Mouse (Mus musculus): ENCODE measurements around the gene Galnt9. TPM values are rescaled to one million over a fixed set of nuclear protein-coding genes. Genes with fewer than 3 reads are reported as not detected.

The Galnt9 gene
- polyA plus RNA-seq, 1 experiment from 2014 or later = 15.5 TPM

DNA sequence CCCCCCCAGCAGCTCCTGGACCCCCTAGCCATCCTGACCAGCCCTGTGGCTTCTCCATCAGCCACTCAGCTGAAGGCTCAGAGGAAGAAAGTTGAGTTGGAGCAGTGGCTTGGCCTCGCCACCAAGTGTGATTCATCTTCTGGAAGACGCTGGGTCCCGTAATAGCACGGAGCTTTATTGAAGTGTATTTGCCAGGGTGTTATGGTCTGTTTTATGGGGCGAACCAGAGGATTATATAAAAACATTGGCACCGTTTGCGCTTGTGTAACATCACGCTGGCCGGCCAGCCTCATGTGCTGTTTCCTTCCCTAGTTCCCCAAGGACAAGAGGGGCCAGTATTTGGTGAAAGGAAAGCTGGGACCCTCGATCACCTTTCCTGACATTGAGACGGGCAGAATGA lies 2.0 kb downstream of the Galnt9 start:
- Histone ChIP-seq H3K4me1 (replicated peaks; ENCODE audit: control insufficient read depth, insufficient read depth, low read length) (peaks cover 12% of the 10 kb centered on the region), H3K36me3 (ENCODE audit: control insufficient read depth, insufficient read depth) (no peaks in the 10 kb centered on the region), H3K27ac (ENCODE audit: low read length) (no peak overlapping the region), H3K9me3 (ENCODE audit: control insufficient read depth, low read length) (no peaks in the 10 kb centered on the region), H3K4me2 (ENCODE audit: low read length) (peak overlapping the region; percentile 68), H3K27me3 (replicated peaks; ENCODE audit: control insufficient read depth, insufficient read depth, low read length) (peaks cover 34% of the 10 kb centered on the region), H3K4me3 (replicated peaks; ENCODE audit: low read length) (no peak overlapping the region), H3K9ac (replicated peaks; ENCODE audit: low read depth, low read length) (no peak overlapping the region)
- 84% methylated on average over 11 of the region's 11 CpGs for WGBS
- no peak for ATAC-seq

- Histone ChIP-seq H3K27me3 (replicated peaks; ENCODE audit: control insufficient read depth, insufficient read depth, low read length) (peaks cover 34% of the 10 kb centered on the region), H3K4me2 (ENCODE audit: low read length) (no peak overlapping the region), H3K9ac (replicated peaks; ENCODE audit: low read depth, low read length) (no peak overlapping the region), H3K4me1 (replicated peaks; ENCODE audit: control insufficient read depth, insufficient read depth, low read length) (peaks cover 12% of the 10 kb centered on the region), H3K27ac (ENCODE audit: low read length) (no peak overlapping the region), H3K36me3 (ENCODE audit: control insufficient read depth, insufficient read depth) (no peaks in the 10 kb centered on the region), H3K4me3 (replicated peaks; ENCODE audit: low read length) (no peak overlapping the region), H3K9me3 (ENCODE audit: control insufficient read depth, low read length) (no peaks in the 10 kb centered on the region)
- 74% methylated on average over 5 of the region's 5 CpGs for WGBS
- no peak for ATAC-seq
These were observed 2.7 kb downstream of the Galnt9 start for GRCm38 (mm10) chr5:110546726-110547406.

DNA sequence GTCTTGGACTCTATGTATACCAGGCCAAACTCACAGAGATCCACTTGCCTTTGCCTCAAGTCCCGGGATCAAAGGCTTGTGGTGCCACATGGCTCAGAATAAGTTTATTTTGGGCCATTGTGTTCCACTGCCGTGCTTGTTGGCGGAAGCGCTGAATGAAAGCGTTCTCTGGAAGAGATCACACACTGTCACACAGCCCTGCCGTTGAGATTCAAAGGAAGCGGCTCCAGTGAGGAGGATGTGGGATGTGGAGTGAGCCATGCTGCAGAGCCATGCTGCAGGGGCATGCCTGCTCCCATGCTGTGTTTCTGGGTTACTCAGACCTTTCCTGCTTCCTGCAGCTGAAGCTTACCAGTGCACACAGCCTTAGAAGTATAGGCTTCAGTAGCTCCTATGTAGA lies 4.3 kb downstream of the Galnt9 start:
- Histone ChIP-seq H3K4me3 (replicated peaks; ENCODE audit: low read length) (no peak overlapping the region), H3K27me3 (replicated peaks; ENCODE audit: control insufficient read depth, insufficient read depth, low read length) (peaks cover 26% of the 10 kb centered on the region), H3K9me3 (ENCODE audit: control insufficient read depth, low read length) (no peaks in the 10 kb centered on the region), H3K27ac (ENCODE audit: low read length) (no peak overlapping the region), H3K4me2 (ENCODE audit: low read length) (no peak overlapping the region), H3K36me3 (ENCODE audit: control insufficient read depth, insufficient read depth) (no peaks in the 10 kb centered on the region), H3K9ac (replicated peaks; ENCODE audit: low read depth, low read length) (no peak overlapping the region), H3K4me1 (replicated peaks; ENCODE audit: control insufficient read depth, insufficient read depth, low read length) (peaks cover 12% of the 10 kb centered on the region)
- 43% methylated on average over 7 of the region's 7 CpGs for WGBS
- no peak for ATAC-seq

- no peak overlapping the region for H3K9ac ChIP-seq (replicated peaks; ENCODE audit: low read depth, low read length)
- no peak overlapping the region for H3K27ac ChIP-seq (ENCODE audit: low read length)
- WGBS = 79% methylated on average over 2 of the region's 2 CpGs
- ATAC-seq = no peak
- H3K4me2 ChIP-seq (ENCODE audit: low read length) = no peak overlapping the region
- no peaks in the 10 kb centered on the region for H3K9me3 ChIP-seq (ENCODE audit: control insufficient read depth, low read length)
- H3K4me3 ChIP-seq (replicated peaks; ENCODE audit: low read length) = no peak overlapping the region
- H3K27me3 ChIP-seq (replicated peaks; ENCODE audit: control insufficient read depth, insufficient read depth, low read length) = peaks cover 9% of the 10 kb centered on the region
- H3K36me3 ChIP-seq (ENCODE audit: control insufficient read depth, insufficient read depth) = no peaks in the 10 kb centered on the region
- H3K4me1 ChIP-seq (replicated peaks; ENCODE audit: control insufficient read depth, insufficient read depth, low read length) = peaks cover 5% of the 10 kb centered on the region
These were observed 6.0 kb downstream of the Galnt9 start for GRCm38 (mm10) chr5:110550189-110550588.

DNA sequence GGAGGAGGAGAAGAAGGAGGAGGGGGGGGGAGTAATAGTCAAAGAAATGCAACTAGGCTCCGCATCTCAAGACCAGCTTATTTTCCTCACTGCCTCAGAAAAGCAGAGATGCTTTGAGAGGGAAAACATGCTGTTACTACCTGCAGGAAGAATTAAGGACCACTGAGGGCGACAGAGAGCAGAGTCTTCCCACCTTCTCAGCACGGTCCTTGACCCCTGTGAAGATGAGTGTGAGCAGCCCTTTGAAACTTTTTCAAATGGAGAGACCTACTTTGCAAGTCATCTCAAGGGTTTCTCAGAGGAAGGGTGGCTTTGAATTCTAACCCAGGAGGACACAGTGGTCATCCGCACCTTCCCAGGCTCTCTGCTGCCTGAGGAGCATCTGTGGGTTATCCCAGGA lies 6.7 kb downstream of the Galnt9 start:
- Histone ChIP-seq H3K27ac (ENCODE audit: low read length) (no peak overlapping the region), H3K4me2 (ENCODE audit: low read length) (no peak overlapping the region), H3K4me1 (replicated peaks; ENCODE audit: control insufficient read depth, insufficient read depth, low read length) (no peaks in the 10 kb centered on the region; the same call in 1 of the 2 replicates), H3K36me3 (ENCODE audit: control insufficient read depth, insufficient read depth) (no peaks in the 10 kb centered on the region), H3K9me3 (ENCODE audit: control insufficient read depth, low read length) (no peaks in the 10 kb centered on the region), H3K4me3 (replicated peaks; ENCODE audit: low read length) (no peak overlapping the region), H3K27me3 (replicated peaks; ENCODE audit: control insufficient read depth, insufficient read depth, low read length) (peaks cover 2% of the 10 kb centered on the region), H3K9ac (replicated peaks; ENCODE audit: low read depth, low read length) (no peak overlapping the region)
- 27% methylated on average over 4 of the region's 4 CpGs for WGBS
- ATAC-seq = no peak

GRCm38 (mm10) chr5:110552005-110552404 lies 7.8 kb downstream of the Galnt9 start:
- WGBS = 61% methylated on average over 3 of the region's 3 CpGs
- Histone ChIP-seq H3K4me1 (replicated peaks; ENCODE audit: control insufficient read depth, insufficient read depth, low read length) (no peaks in the 10 kb centered on the region; the same call in 1 of the 2 replicates), H3K4me3 (replicated peaks; ENCODE audit: low read length) (no peak overlapping the region), H3K9ac (replicated peaks; ENCODE audit: low read depth, low read length) (no peak overlapping the region), H3K4me2 (ENCODE audit: low read length) (no peak overlapping the region), H3K9me3 (ENCODE audit: control insufficient read depth, low read length) (no peaks in the 10 kb centered on the region), H3K36me3 (ENCODE audit: control insufficient read depth, insufficient read depth) (no peaks in the 10 kb centered on the region), H3K27ac (ENCODE audit: low read length) (no peak overlapping the region), H3K27me3 (replicated peaks; ENCODE audit: control insufficient read depth, insufficient read depth, low read length) (no peaks in the 10 kb centered on the region)
- ATAC-seq = no peak

- no peak for ATAC-seq
- Histone ChIP-seq H3K4me1 (replicated peaks; ENCODE audit: control insufficient read depth, insufficient read depth, low read length) (no peaks in the 10 kb centered on the region), H3K9me3 (ENCODE audit: control insufficient read depth, low read length) (no peaks in the 10 kb centered on the region), H3K27me3 (replicated peaks; ENCODE audit: control insufficient read depth, insufficient read depth, low read length) (no peaks in the 10 kb centered on the region), H3K36me3 (ENCODE audit: control insufficient read depth, insufficient read depth) (no peaks in the 10 kb centered on the region), H3K27ac (ENCODE audit: low read length) (no peak overlapping the region), H3K4me3 (replicated peaks; ENCODE audit: low read length) (no peak overlapping the region), H3K9ac (replicated peaks; ENCODE audit: low read depth, low read length) (no peak overlapping the region), H3K4me2 (ENCODE audit: low read length) (no peak overlapping the region)
- 77% methylated on average over 4 of the region's 4 CpGs for WGBS
These were observed 9.2 kb downstream of the Galnt9 start for GRCm38 (mm10) chr5:110553315-110553714.

DNA sequence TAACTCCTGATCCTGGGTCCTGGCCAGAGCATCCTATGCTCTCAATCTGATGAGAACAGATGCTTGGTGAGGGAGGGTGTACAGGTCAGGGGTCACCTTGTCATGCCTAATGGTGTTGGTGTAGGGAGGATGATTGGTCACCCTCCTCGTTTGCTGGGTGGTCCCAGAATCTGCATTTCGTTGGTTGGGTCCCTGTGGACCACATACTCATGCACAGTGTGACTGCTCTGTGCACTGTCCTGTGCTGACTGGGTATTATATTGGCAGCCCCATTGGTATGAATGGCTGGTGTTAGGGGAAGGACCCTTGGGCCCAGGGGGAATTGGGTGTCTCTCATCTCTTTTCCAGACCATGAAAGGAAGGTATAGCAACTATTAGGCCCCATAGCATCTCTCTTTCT lies 11.0 kb downstream of the Galnt9 start:
- Histone ChIP-seq H3K4me2 (ENCODE audit: low read length) (no peak overlapping the region), H3K9me3 (ENCODE audit: control insufficient read depth, low read length) (no peaks in the 10 kb centered on the region), H3K9ac (replicated peaks; ENCODE audit: low read depth, low read length) (no peak overlapping the region), H3K4me1 (replicated peaks; ENCODE audit: control insufficient read depth, insufficient read depth, low read length) (no peaks in the 10 kb centered on the region), H3K4me3 (replicated peaks; ENCODE audit: low read length) (no peak overlapping the region), H3K36me3 (ENCODE audit: control insufficient read depth, insufficient read depth) (no peaks in the 10 kb centered on the region), H3K27me3 (replicated peaks; ENCODE audit: control insufficient read depth, insufficient read depth, low read length) (no peaks in the 10 kb centered on the region), H3K27ac (ENCODE audit: low read length) (no peak overlapping the region)
- WGBS = 75% methylated on average over 2 of the region's 2 CpGs
- no peak for ATAC-seq

DNA sequence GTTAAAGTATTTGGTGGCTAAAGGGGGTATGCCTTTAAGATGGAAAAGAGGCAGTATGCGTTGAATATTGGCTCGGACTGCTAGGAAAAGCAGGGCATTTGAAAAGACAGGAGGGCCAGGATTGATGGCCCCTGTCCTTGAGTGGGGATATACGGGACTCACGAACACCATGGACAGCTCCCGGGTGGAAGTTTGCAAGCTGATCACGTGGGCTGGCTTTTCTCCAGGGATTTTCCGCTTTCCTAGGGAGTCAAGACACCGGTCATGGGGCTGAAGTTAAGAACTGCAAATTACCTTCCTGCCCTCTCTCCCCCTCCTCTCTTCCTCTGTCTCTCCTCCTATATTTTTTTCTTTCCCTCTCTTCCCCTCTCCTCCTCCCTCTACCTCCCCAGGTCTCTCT lies 14.2 kb downstream of the Galnt9 start:
- no peaks in the 10 kb centered on the region for H3K4me1 ChIP-seq (replicated peaks; ENCODE audit: control insufficient read depth, insufficient read depth, low read length)
- no peak overlapping the region for H3K4me3 ChIP-seq (replicated peaks; ENCODE audit: low read length)
- H3K36me3 ChIP-seq (ENCODE audit: control insufficient read depth, insufficient read depth) = no peaks in the 10 kb centered on the region
- H3K27ac ChIP-seq (ENCODE audit: low read length) = no peak overlapping the region
- ATAC-seq = no peak
- no peaks in the 10 kb centered on the region for H3K27me3 ChIP-seq (replicated peaks; ENCODE audit: control insufficient read depth, insufficient read depth, low read length)
- no peaks in the 10 kb centered on the region for H3K9me3 ChIP-seq (ENCODE audit: control insufficient read depth, low read length)
- no peak overlapping the region for H3K4me2 ChIP-seq (ENCODE audit: low read length)
- WGBS = 18% methylated on average over 8 of the region's 8 CpGs
- no peak overlapping the region for H3K9ac ChIP-seq (replicated peaks; ENCODE audit: low read depth, low read length)

DNA sequence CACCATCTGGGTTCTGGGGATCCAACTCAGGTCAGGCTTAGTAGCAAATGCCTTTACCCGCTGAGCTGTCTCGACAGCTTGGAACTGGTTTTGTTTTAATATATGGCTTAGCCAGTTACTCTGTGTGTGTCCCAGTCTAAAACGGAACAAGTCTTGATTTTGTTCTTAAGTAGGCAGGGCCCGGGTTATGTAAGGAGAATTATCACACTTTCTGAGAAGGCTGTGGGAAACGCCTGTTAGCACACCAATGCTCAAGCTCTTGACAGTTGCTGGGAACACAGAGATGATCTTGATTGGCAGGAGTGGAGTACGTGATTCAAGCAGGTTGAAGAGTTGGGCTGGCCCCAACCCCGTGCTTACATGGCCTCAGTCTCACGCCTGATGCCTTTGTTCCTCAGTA lies 15.5 kb downstream of the Galnt9 start:
- Histone ChIP-seq H3K9ac (replicated peaks; ENCODE audit: low read depth, low read length) (no peak overlapping the region), H3K4me2 (ENCODE audit: low read length) (no peak overlapping the region), H3K4me3 (replicated peaks; ENCODE audit: low read length) (no peak overlapping the region), H3K4me1 (replicated peaks; ENCODE audit: control insufficient read depth, insufficient read depth, low read length) (0 out of 2 replicates have a peak, but pooled peaks cover 3% of the 10 kb centered on the region), H3K9me3 (ENCODE audit: control insufficient read depth, low read length) (no peaks in the 10 kb centered on the region), H3K27me3 (replicated peaks; ENCODE audit: control insufficient read depth, insufficient read depth, low read length) (no peaks in the 10 kb centered on the region), H3K27ac (ENCODE audit: low read length) (no peak overlapping the region), H3K36me3 (ENCODE audit: control insufficient read depth, insufficient read depth) (no peaks in the 10 kb centered on the region)
- ATAC-seq = no peak
- 89% methylated on average over 8 of the region's 8 CpGs for WGBS

Data from forebrain, embryonic 16.5 days (tissue).